Mouse (Mus musculus) kidney, adult 2 months (tissue): ENCODE measurements at regions not wholly inside any gene's neighbourhood (a gene's known extent, or its start where the extent isn't known, plus 50 kb on each side); places are given as distances from the start of the nearest gene placed in this dataset.

Experiments used
- CTCF ChIP-seq: fragments of 200-500 bp; conservative IDR thresholded peaks from 2 replicates; pipeline ENCODE4 v1.5.1; 2011; ENCODE audit warnings: low read depth, mild to moderate bottlenecking, control low read depth, low read length, moderate library complexity, mixed read lengths; ENCODE audit not compliant: insufficient read depth, insufficient read length
- POLR2A ChIP-seq: fragments of 200-500 bp; IDR thresholded peaks from one replicate; pipeline ENCODE4 v1.6.1; 2011; ENCODE audit warnings: low read depth, low read length, control low read depth

- no peak for TF ChIP-seq CTCF
- TF ChIP-seq POLR2A: no peak
Measured at GRCm38 (mm10) chr15:63670561-63670960, 174.4 kb downstream of the Gsdmc2 start.
